Mouse (Mus musculus): ENCODE data around the gene Rbbp5.

DNA sequence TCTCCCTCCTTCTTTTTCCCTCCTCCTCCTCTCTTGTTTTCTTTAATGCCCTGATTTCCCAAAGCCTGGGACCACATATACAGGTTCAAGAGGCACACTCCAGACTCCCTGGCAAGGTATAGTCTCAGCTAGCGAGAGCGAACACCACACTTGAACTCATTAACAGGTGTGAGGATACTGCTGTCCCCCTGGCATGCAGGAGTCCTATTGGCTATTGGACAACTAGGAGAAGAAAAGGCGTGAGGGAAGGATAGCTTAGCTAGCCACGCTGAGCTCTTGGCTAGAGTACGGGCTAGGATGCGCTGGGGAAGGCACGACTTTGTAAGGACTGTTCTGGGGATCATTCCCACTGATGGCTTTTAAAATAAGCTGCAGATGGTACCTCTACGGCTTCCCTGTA, 34.9 kb downstream of the Rbbp5 start:
- TF ChIP-seq CTCF (IDR thresholded peaks at IDR 0.05; ENCODE audit: control insufficient read depth, insufficient read depth, insufficient replicate concordance, low read depth, low read length) (no peak), POLR2A (IDR thresholded peaks at IDR 0.05; ENCODE audit: control insufficient read depth, low read depth, low read length) (no peak)
